Mouse (Mus musculus) kidney, adult 8-10 months (tissue): ENCODE data around the gene Prdm5.

ENCODE experiments used
- DNase-seq, 2 experiments: peaks; one replicate each; pipeline ENCODE4 v3.0.0; 2022

The Prdm5 gene

DNA sequence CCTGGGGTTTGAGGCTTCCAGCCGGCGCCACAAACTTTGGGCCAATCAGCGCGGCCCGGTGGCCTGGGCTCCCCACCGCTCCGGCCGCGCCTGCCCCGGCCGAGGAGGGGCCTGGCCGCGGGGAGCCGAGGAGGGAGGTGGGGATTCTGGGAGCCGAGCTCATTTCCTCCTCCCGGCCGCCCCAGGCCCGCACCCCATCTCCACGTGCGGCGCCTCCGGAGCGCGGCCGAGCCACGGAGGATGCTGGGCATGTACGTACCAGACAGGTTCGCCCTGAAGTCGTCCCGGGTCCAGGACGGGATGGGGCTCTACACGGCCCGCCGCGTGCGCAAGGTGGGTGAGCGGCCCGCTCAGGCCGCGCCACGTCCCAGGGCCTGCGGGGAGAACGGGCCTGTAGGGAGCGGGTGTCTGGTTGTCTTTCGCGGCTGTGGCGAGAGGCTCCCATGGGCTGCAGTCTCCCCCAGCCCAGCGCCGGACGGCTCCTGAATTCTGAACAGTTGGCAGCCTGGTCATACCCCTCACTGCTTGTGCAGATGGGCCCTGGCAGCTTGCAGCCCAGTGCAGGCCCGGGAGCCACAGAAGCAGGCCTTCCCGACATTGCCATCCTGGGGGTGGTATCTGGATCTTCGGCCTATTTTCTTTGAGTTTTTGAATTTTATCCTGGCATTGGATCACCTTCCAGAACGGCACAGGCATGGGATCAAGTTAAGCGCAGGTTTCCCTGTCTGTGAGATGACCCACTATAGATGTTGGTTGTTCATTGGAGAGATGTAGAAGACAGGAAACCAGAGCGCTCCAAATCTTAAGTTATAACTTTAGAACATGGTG is at the start of gene Prdm5:
Prdm5 (plus strand) TSS at position 128 of the 828 bp plus-strand sequence.
- peak; percentile 9 to 29 for DNase-seq

DNA sequence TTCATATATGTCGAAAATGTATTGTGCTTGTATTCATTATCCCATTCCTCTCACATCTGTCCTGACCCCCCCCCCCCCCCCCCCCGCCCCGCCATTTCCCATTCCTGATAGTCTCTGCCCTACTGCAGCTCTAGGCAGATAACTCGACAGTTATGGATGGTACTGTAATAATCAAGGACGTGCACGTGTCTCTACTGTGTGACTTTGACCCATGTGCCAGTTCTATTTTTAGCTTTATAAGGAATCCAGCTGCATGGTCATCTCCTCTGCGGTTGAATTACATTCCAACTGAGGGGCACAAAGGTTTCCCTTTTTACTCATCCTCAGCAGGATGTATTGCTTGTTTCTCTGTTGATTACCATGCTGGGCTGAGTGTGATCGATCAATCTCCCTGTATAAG is 39.3 kb upstream of the Prdm5 start:
- no peak for DNase-seq

DNA sequence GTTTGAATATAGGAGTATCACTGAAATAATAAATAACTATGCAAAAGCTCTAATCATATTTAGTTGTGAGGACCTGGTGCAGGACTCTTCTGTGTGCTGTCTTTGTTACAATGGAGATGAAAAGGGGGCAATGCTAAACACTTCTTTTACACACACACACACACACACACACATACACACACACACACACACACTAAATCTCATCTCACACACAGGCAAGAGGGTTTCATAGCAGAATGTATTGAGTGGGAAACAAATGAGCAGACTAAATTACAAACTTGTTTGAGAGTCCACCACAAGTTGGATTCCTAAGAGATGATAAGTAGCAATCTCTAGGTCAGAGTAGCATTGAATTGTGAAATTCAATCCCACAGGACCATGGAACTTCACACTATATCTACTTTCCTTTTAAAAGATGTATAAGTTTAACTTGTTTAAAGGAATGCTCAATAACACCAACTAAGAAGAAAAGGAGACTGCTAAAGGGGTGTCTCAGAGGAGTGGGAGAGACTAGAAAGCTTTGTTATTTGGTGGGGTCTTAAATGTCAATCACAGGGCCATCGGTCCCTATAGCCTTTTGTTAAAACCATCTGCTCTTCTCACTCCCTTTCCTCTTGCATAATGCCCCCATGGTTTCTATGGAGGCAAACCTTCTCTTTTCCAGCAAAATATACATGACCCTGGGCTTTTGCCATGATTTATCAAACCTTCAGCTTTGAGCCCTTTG is 35.5 kb upstream of the Prdm5 start:
- no peak for DNase-seq

DNA sequence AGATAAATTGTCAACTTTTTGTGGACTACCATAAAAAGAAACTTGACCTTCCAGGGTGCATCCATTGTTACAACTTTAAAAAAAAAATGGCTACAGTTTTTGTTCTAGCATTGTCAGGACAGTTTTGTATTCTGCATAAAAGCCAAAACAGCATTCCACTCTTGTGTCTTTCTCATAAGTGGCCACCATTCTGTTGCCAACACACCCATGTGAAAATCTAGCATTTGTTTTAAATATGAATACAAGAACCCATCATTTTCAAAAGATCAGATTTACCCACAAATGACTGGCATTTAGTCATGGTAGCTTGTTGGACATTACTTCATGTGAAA is 35.0 kb upstream of the Prdm5 start:
- no peak for DNase-seq

- DNase-seq: no peak
Measured at GRCm38 (mm10) chr6:65758214-65758613, 20.6 kb upstream of the Prdm5 start.

GRCm38 (mm10) chr6:65759174-65759573 is 19.6 kb upstream of the Prdm5 start:
- no peak for DNase-seq

GRCm38 (mm10) chr6:65760073-65760472 is 18.7 kb upstream of the Prdm5 start:
- no peak for DNase-seq

- no peak for DNase-seq
Measured at GRCm38 (mm10) chr6:65764459-65764858, 14.3 kb upstream of the Prdm5 start.

DNA sequence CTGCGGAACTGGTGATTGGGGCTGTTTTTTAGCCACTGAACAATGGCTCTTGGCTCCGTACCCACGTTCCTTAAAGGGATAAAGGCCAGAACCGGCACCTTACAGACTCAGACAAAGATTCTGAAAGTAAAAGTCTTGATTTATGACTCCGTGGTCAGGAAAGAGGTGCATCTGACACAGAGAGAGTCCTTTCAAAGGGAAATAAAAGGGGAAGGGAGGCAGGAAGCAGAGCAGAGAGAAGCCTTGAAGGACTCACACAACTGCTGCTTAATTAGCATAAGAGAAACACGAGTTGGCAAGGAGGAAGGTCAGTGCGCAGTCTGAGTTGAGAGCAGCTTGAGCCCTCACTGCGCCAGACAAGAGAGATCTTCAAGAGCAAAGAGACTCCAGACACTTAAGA is 13.7 kb upstream of the Prdm5 start:
- peak; percentile 33 to 49 for DNase-seq

GRCm38 (mm10) chr6:65765752-65766397 is 12.9 kb upstream of the Prdm5 start:
- no peak for DNase-seq

DNA sequence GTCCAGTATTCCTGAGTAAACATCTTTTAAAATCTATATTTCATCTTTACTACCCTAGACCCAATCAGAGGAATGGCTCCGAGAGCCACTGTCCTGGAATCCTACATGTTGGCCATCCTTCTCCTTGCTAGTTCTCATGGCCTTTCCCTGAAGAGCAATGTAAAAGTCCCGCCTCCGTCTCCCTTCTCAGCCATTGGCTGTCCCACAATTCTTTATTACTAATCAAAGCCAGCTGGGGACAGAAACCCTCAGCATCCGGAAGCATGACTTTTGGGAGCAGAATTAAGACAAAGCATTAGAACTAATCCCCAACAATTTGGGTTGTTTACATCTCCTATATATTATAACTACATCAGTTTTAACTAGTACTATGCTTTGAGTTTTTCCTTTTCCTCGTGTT is 10.9 kb upstream of the Prdm5 start:
- DNase-seq: no peak

DNA sequence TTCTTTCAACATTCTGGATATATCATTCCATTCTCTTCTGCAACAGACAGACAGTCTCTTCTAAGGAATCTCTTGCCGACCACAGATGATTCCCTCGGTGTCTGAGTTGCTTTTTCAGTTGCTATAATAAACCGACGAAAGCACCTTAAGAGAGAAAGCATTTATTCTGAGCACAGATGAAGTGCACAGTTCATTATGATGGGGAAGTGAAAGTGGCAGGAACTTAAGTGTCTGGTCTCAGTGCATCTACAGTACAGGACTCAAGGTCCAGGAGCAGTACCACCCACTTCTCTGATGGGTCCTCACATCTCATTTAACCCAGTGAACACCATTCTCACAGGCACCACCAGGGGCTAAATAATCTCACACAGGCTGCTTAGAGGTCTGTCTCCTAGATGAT is 5.2 kb upstream of the Prdm5 start:
- DNase-seq: no peak

DNA sequence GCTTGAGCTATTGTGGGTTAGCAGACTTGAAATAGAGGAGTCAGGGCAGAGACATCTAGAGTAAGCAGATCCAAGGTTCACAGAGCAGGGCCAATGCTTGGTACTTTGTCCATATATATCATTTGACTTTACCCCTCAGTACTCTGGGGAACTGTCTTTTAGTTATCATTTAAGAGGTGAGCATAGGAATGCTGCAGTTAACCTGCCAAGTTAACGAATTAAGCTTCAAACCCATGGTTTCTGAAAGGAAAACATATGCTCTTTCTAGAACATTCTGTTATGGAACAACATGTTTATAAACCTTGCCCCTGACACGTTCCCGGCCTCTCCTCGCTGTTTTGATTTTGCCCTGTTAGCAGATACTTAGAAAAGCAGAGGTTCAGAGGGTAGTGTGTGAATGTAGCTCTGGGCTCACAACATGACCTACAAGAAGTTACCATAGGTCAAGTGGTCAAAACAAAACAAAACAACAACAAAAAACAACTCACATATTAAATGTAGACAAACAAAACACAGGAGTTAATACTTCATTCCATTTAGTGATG is 973 bp downstream of the Prdm5 start:
- DNase-seq: no peak

- no peak for DNase-seq
Measured at GRCm38 (mm10) chr6:65781441-65781840, 2.7 kb downstream of the Prdm5 start.

DNA sequence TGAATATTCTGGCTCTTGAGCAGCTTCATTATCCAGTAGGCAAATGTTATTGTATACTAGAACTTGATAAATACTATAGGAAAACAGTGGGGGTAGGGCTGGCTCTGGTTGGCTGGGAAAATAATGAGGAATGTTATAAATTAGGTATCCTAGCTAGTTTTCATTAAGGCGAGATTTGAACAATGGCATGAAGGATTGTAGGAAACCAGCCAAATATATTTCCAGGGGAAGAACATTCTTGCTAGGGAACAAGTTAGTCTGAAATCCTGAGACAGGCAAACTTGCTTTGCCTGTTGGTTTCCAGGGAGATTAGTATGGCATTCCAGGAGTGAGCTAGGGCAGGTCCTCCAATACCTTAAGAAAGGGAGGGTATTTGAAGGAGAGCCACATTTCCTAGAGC is 4.9 kb downstream of the Prdm5 start:
- DNase-seq: no peak

DNA sequence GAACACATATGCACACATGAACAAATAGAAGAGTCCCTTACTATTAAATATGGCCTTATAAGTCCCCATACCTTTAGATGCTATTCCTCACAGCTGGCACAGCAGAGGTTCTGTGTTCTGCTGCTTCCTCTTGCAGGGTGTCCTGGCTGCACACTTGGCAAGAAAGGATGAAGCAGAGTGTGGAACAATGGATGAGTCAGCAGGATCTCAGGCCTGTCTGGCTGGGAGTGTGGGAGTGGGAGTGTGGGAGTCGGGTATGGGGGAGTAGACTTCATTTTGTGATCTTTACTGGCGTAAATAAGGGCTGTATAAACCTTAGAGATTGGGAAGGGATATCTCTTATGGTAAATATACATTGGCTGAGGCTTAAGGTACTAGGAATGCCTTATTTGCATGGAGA is 14.1 kb downstream of the Prdm5 start:
- no peak for DNase-seq

- DNase-seq: no peak
Measured at GRCm38 (mm10) chr6:65796552-65796951, 17.8 kb downstream of the Prdm5 start.

GRCm38 (mm10) chr6:65797276-65797675 is 18.5 kb downstream of the Prdm5 start:
- DNase-seq: no peak

GRCm38 (mm10) chr6:65798390-65798789 is 19.6 kb downstream of the Prdm5 start:
- no peak for DNase-seq

GRCm38 (mm10) chr6:65811685-65812084 is 32.9 kb downstream of the Prdm5 start:
- DNase-seq: no peak

GRCm38 (mm10) chr6:65818039-65818747 is 39.4 kb downstream of the Prdm5 start:
- DNase-seq: no peak

GRCm38 (mm10) chr6:65828656-65829055 is 49.9 kb downstream of the Prdm5 start:
- no peak for DNase-seq

GRCm38 (mm10) chr6:65831443-65831842 is 52.7 kb downstream of the Prdm5 start:
- DNase-seq: no peak
